Mouse (Mus musculus) embryonic facial prominence, embryonic 10.5 days (tissue): ENCODE data around the gene Zfp704. TPM values are rescaled to one million over a fixed set of nuclear protein-coding genes. Genes with fewer than 3 reads are reported as not detected.
A peak's percentile ranks its signal among the peaks of the same experiment; 100 is the strongest.

ENCODE experiments used
- DNase-seq: peaks from one replicate; pipeline ENCODE4 v3.0.0-alpha.2; 2017; ENCODE audit warnings: low spot score
- H3K27ac ChIP-seq: fragments of 300-500 bp; sonication (generic); replicated peaks from 2 replicates; pipeline ENCODE4 v1.5.1; 2016; ENCODE audit warnings: mild to moderate bottlenecking
- H3K27me3 ChIP-seq: fragments of 300-500 bp; sonication (generic); replicated peaks from 2 replicates; pipeline ENCODE4 v1.6.1; 2016; ENCODE audit warnings: low read depth, mild to moderate bottlenecking; ENCODE audit not compliant: poor library complexity, severe bottlenecking
- H3K36me3 ChIP-seq: fragments of 300-500 bp; sonication (generic); replicated peaks from 2 replicates; pipeline ENCODE4 v1.6.1; 2016; ENCODE audit warnings: mild to moderate bottlenecking, moderate library complexity
- H3K4me1 ChIP-seq: fragments of 300-500 bp; sonication (generic); 2 replicates; pipeline ENCODE4 v1.6.1; 2016
- H3K4me3 ChIP-seq: fragments of 300-500 bp; sonication (generic); 2 replicates; pipeline ENCODE4 v1.5.1; 2016; ENCODE audit warnings: mild to moderate bottlenecking, moderate library complexity
- H3K9me3 ChIP-seq: fragments of 300-500 bp; sonication (generic); 2 replicates; pipeline ENCODE4 v1.6.1; 2016; ENCODE audit warnings: mild to moderate bottlenecking
- WGBS: fragments of 180-500 bp; shearing (Covaris S2); methylation state at CpG from one replicate; pipeline ENCODE4 v1.1.7; 2016; 5-methylcytosine and 5-hydroxymethylcytosine counted together
- polyA plus RNA-seq: library from polyadenylated mRNA; unstranded; fragments of >200 nt; fragmentation: Nextera tagmentation; extraction: Ambion mirVana; gene quantifications from 2 replicates; pipeline ENCODE4 v1.2.1, GENCODE M21; 2016

The Zfp704 gene
- polyA plus RNA-seq, 1 experiment from 2014 or later, result 7.4 TPM

- Histone ChIP-seq H3K36me3 (no peaks in the 10 kb centered on the region), H3K27ac (no peak overlapping the region), H3K4me1 (peaks cover 41% of the 10 kb centered on the region), H3K27me3 (no peaks in the 10 kb centered on the region), H3K9me3 (no peaks in the 10 kb centered on the region), H3K4me3 (no peak overlapping the region)
- WGBS, result 63% methylated on average over 10 of the region's 10 CpGs
- DNase-seq, result no peak
These were observed 61.7 kb downstream of the Zfp704 start for GRCm38 (mm10) chr3:9548188-9548587.

DNA sequence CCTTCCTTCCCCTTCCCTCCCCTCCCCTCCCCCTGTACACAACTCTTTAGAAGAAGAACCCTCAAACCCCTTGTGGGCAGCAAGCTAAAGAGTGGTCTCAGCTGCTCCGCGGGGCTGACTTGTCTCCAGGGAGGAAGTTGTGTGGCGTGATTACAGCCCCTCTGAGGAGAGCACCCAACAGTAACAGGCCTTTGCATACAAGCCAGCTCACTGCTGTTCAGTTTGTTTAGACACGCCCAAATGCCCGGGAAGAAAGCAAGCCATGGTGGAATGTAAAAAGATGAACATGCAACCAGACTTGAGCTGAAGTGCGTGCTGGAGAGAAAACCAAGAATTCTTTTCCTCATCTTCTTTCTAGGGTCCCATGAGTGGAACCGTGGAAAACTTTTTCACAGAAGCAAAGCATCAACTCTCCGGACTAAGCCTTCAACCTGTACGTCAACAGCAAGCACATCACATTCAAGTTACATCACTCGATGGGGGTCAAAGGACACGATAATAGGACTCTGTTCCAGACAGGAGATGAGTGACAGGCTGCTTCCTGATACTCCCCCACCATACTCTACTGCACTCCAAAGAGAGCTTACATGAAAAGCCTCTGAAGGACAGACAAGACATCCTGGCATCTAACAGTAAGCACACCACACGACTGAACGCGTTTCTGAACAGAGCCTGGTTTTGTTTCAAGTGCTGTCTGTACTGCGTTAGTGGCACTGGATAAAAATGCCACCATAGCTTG is 62.8 kb downstream of the Zfp704 start:
- no peak for DNase-seq
- no peaks in the 10 kb centered on the region for H3K27me3 ChIP-seq

DNA sequence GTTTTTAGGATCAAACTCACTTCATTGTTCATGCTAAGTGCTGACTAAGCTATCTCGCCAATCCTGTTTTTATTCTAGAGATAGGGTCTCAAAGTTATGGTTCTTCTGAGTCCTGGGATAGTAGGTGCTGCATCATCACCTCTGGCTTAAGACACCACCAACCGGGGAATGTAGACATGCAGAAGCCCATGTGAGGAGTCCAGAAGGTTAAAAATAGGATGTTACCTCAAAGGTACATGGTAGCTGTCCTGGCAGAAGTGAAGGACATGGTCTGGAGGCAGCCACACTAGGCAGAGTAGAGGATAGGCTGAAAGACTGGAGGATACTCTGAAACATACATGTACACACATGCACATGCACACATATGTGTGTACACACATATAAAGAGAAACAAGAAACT is 65.5 kb downstream of the Zfp704 start:
- 0 out of 2 replicates have a peak, but pooled peaks cover 2% of the 10 kb centered on the region for H3K36me3 ChIP-seq
- 91% methylated on average over 2 of the region's 2 CpGs for WGBS
- DNase-seq, result no peak
- no peak overlapping the region for H3K27ac ChIP-seq
- H3K4me3 ChIP-seq, result no peak overlapping the region
- no peaks in the 10 kb centered on the region for H3K27me3 ChIP-seq
- peaks cover 32% of the 10 kb centered on the region for H3K4me1 ChIP-seq
- H3K9me3 ChIP-seq, result no peaks in the 10 kb centered on the region

More for the DNA sequence above, 62.8 kb downstream of the Zfp704 start:
- Histone ChIP-seq H3K4me1 (peaks cover 34% of the 10 kb centered on the region), H3K27ac (no peak overlapping the region), H3K9me3 (no peaks in the 10 kb centered on the region), H3K36me3 (no peaks in the 10 kb centered on the region), H3K4me3 (no peak overlapping the region)
- 44% methylated on average over 15 of the region's 15 CpGs for WGBS

GRCm38 (mm10) chr3:9543916-9544315 is 66.0 kb downstream of the Zfp704 start:
- no peak for DNase-seq
- no peak overlapping the region for H3K27ac ChIP-seq
- H3K27me3 ChIP-seq, result no peaks in the 10 kb centered on the region
- H3K9me3 ChIP-seq, result no peaks in the 10 kb centered on the region
- H3K36me3 ChIP-seq, result 0 out of 2 replicates have a peak, but pooled peaks cover 2% of the 10 kb centered on the region
- peaks cover 32% of the 10 kb centered on the region for H3K4me1 ChIP-seq
- WGBS, result 85% methylated on average over 5 of the region's 5 CpGs
- no peak overlapping the region for H3K4me3 ChIP-seq

- Histone ChIP-seq H3K9me3 (no peaks in the 10 kb centered on the region), H3K36me3 (0 out of 2 replicates have a peak, but pooled peaks cover 2% of the 10 kb centered on the region), H3K4me3 (no peak overlapping the region), H3K4me1 (peaks cover 32% of the 10 kb centered on the region), H3K27me3 (no peaks in the 10 kb centered on the region), H3K27ac (no peak overlapping the region; the same call in 1 of the 2 replicates)
- DNase-seq, result no peak
- WGBS, result 79% methylated on average over 4 of the region's 4 CpGs
These were observed 66.4 kb downstream of the Zfp704 start for GRCm38 (mm10) chr3:9543463-9543862.

DNA sequence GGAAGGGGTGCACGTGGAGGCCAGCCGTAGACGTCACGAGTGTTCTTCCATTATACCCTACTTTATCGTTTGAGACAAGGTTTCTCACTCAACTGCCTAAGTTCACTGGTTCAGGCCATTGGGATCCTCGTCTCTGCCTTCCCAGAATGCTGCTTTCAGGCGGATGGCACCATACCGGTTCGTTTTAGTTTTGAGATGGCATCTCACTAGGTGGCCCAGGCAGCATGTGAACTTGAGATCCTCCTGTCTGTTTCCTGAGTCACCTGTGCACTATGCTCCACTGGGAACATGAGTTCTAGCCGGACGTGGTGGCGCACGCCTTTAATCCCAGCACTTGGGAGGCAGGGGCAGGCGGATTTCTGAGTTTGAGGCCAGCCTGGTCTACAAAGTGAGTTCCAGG is 68.3 kb downstream of the Zfp704 start:
- H3K4me1 ChIP-seq, result peaks cover 18% of the 10 kb centered on the region
- no peak overlapping the region for H3K27ac ChIP-seq
- no peak overlapping the region for H3K4me3 ChIP-seq
- no peaks in the 10 kb centered on the region for H3K9me3 ChIP-seq
- H3K36me3 ChIP-seq, result 0 out of 2 replicates have a peak, but pooled peaks cover 2% of the 10 kb centered on the region
- H3K27me3 ChIP-seq, result no peaks in the 10 kb centered on the region
- no peak for DNase-seq
- WGBS, result 90% methylated on average over 14 of the region's 14 CpGs

GRCm38 (mm10) chr3:9538510-9538909 is 71.4 kb downstream of the Zfp704 start:
- Histone ChIP-seq H3K9me3 (no peaks in the 10 kb centered on the region), H3K4me3 (no peak overlapping the region), H3K27ac (no peak overlapping the region), H3K36me3 (0 out of 2 replicates have a peak, but pooled peaks cover 2% of the 10 kb centered on the region), H3K4me1 (0 out of 2 replicates have a peak, but pooled peaks cover 7% of the 10 kb centered on the region), H3K27me3 (no peaks in the 10 kb centered on the region)
- WGBS, result 95% methylated on average over 2 of the region's 2 CpGs
- DNase-seq, result no peak

DNA sequence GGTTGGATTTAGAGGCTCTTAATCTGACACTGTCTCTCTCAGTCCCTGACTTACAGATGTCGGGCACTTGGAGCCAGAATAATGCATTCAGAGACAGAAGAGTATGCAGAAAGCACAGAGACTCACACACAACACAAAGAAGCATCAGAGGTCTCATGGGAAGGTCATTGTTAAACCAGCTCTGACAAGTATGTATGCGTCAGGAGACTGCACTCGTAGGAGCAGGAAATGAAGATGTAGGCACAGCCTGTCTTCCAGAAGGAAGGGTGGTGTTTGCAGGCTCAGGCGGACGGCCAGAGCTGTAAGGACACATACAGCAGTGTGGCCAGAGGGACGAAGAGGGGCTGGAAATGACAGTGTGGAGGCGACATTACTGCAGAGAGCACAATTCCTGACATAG is 72.0 kb downstream of the Zfp704 start:
- Histone ChIP-seq H3K9me3 (no peaks in the 10 kb centered on the region), H3K4me1 (0 out of 2 replicates have a peak, but pooled peaks cover 4% of the 10 kb centered on the region)
- 83% methylated on average over 7 of the region's 7 CpGs for WGBS

GRCm38 (mm10) chr3:9530097-9530780 is 79.6 kb downstream of the Zfp704 start:
- no peak for DNase-seq
- WGBS, result 89% methylated on average over 9 of the region's 9 CpGs
- H3K27ac ChIP-seq, result no peak overlapping the region

More for the DNA sequence above, 72.0 kb downstream of the Zfp704 start:
- Histone ChIP-seq H3K4me3 (no peak overlapping the region), H3K36me3 (0 out of 2 replicates have a peak, but pooled peaks cover 2% of the 10 kb centered on the region), H3K27ac (no peak overlapping the region), H3K27me3 (no peaks in the 10 kb centered on the region)
- no peak for DNase-seq

GRCm38 (mm10) chr3:9524429-9524828 is 85.5 kb downstream of the Zfp704 start:
- Histone ChIP-seq H3K36me3 (no peaks in the 10 kb centered on the region), H3K9me3 (no peaks in the 10 kb centered on the region), H3K27me3 (0 out of 2 replicates have a peak, but pooled peaks cover 3% of the 10 kb centered on the region), H3K27ac (no peak overlapping the region), H3K4me3 (no peak overlapping the region), H3K4me1 (peaks cover 55% of the 10 kb centered on the region)
- DNase-seq, result no peak
- 59% methylated on average over 5 of the region's 5 CpGs for WGBS

More at GRCm38 (mm10) chr3:9530097-9530780, 79.6 kb downstream of the Zfp704 start:
- 0 out of 2 replicates have a peak, but pooled peaks cover 6% of the 10 kb centered on the region for H3K4me1 ChIP-seq
- H3K36me3 ChIP-seq, result peaks cover 7% of the 10 kb centered on the region; the same call in 1 of the 2 replicates
- H3K4me3 ChIP-seq, result no peak overlapping the region
- no peaks in the 10 kb centered on the region for H3K27me3 ChIP-seq
- H3K9me3 ChIP-seq, result no peaks in the 10 kb centered on the region; the same call in 1 of the 2 replicates

DNA sequence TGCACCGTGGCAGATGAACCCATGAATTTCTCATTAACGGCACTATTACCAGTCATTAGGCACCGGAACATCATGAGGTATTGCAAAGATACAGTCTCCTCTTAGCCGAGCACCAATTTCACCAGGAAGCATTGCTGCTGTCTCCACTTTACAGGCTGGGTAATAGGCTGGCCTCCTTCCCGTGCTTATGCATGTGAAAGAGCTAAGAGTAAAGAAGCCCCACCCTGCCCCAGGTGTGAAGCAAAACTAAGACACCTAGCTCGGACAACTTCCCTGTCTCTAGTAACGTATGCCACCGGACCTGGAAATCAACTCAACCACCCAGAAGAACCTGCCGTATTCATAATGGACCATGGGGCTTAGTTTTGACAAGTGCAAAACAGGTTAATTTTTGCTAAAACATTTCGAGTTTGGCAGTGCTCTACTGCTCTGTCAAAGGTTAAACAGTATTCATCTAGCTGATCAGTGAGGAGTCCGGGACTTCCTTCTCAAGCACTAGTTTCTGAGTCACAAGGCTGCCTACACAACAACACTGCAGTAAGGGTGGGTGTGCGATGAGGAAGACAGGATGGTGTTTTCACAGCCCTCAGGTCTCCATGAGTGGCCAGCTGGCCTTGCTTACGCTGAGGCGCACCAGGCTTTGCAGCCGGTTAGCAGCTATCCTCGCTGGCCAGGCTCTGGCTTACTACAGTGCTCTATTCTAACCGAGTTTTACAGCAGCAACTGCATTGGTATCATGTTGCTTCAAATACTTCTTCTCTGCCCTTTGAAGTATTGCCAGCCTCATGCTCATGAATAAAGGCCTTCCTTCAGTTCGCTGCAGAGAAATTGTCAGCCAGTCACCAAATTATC is 86.6 kb downstream of the Zfp704 start:
- Histone ChIP-seq H3K36me3 (no peaks in the 10 kb centered on the region), H3K27ac (0 out of 2 replicates have a peak overlapping the region, but pooled peaks have one; percentile 14), H3K4me3 (no peak overlapping the region), H3K27me3 (peaks cover 11% of the 10 kb centered on the region), H3K9me3 (no peaks in the 10 kb centered on the region), H3K4me1 (peaks cover 61% of the 10 kb centered on the region)
- WGBS, result 64% methylated on average over 18 of the region's 18 CpGs
- peak; percentile 30 for DNase-seq

- no peak for DNase-seq
- WGBS, result 58% methylated on average over 6 of the region's 6 CpGs
- H3K27ac ChIP-seq, result no peak overlapping the region
- H3K27me3 ChIP-seq, result peaks cover 13% of the 10 kb centered on the region
- no peaks in the 10 kb centered on the region for H3K9me3 ChIP-seq
- no peaks in the 10 kb centered on the region for H3K36me3 ChIP-seq
- no peak overlapping the region for H3K4me3 ChIP-seq
- peaks cover 71% of the 10 kb centered on the region for H3K4me1 ChIP-seq
These were observed 87.9 kb downstream of the Zfp704 start for GRCm38 (mm10) chr3:9522009-9522408.
